Mouse (Mus musculus): ENCODE results near the gene Cd8b1.
"Not testable (repeated sequence)": the region's sequence is repeated elsewhere in the genome, so short reads cannot be mapped to it uniquely, and the experiment has no call there.

Gene Cd8b1

DNA sequence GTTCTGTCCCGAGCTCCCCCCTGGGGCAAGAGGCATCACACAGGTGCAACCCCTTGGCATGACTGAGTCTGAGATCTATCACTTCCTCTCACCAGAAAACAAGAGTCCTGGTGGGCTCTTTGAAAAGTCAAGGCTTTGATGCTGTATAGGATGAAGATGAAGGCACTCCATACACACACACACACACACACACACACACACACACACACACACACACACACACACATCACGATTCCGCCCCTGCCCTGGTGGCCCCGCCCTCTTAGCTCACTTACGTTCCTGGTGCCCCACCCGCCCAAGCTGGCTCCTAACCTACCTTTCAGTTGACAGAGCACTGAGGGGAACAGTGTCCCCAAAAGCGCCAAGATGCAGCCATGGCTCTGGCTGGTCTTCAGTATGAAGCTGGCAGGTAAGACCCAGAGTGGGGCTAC is at the start of gene Cd8b1:
Cd8b1 (plus strand) TSS at position 298 of the 431 bp plus-strand sequence.
- no peak for DNase-seq

DNA sequence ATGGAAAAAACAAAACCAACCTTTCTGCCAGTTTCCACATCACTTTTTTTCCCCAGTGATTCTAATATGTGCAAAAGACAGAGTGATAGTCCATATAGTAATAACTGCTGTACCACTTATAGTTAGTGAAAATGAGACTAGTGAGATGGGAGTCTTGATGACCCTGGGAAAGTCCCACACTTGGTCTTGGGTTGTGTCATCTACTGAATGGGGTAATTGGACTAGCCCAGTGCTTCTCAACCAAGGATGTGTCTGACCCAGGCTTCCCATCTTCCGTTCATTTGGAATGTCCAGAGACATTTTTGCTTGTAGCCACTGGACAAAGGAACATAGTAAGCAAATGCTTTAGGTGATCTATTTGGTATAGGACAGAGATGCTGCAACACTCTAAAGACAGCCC is 48.9 kb upstream of the Cd8b1 start:
- no peak for DNase-seq

DNA sequence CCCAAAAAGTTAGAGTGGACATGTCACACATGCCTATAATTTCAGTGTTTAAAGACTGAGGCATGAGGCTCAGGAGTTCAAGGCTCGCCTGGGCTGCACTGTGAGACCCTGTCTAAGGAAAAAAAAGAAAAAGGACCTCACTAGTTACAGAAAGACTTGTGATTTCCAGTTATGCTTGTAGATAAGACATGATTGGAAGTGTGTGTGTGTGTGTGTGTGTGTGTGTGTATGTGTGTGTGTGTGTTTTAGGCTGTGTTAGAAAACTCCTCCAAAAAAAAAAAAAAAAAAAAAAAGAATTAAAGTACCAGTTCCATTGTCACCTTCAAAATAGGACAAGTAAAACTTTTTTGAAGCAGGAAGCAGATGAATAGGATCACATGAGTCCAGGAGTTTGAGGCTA is 48.0 kb upstream of the Cd8b1 start:
- DNase-seq = no peak

DNA sequence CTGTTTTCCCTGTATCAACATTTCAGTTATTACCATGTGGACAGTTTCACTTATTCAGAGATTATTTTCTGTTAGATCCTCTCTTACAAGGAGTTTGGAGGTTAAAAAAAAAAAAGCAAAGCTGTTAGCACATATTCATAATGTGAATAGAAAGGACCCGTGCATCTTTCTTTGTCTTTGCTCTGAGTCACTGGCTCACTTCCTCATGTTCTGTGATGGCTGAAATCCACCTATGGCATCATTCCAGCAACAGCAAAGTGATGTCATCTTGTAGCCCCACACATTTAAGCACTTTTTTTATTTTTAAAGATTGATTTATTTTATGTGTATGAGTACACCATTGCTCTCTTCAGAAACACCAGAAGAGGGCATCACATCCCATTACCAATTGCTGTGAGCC is 43.2 kb upstream of the Cd8b1 start:
- DNase-seq = no peak

DNA sequence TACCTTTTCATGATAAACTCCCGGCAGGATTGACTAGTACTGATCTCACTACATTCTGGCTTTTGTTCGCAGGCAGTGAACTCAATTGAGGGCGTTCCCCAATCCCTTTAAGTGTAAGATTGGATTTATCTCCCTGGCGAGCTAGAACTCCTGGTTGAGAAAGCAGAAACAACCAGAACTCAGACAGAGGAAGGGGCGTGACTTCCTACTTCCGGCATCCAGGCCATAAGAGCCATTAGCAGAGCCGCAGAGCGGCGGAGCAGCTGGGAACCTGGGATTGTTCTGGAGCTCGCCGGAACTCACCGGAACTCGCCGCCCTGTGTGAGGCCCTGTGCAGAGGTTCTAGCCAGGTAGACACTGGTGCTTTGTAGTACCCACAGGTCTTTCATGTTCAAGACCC is 29.1 kb upstream of the Cd8b1 start:
- no peak for DNase-seq

DNA sequence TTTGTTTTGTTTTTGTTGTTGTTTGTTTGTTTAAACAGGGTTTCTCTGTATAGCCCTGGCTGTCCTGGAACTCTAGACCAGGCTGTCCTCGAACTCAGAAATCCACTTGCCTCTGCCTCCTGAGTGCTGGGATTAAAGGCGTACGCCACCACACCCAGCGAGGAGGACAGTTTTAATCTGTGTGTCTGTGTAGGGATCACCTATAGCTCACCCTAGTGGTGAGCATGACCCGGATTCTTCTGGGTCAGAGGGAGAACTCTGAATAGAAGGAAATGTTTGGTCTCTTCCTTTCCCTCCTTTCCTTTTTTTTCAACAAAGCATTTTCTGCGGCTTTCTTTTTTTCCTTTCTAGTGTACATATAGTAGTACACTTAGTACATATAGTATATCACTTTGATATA is 27.3 kb upstream of the Cd8b1 start:
- no peak for DNase-seq

DNA sequence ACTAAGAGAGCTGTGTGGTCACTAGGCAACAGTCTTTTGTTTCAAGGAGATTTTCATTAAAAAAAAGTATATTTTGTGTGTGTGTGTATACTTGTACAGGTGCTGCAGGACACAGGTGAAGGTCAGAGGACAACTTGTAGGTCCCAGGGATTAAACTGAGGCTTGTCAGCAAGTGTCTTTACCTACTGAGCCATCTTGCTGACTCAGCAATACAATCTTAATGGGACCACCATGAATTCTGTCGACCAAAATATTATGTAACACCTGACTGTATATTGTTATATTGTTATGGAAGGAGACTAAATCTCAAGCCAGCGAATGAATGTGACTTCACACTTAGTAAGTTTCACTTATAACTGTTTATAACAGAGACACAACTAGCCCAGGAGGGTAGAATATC is 24.5 kb upstream of the Cd8b1 start:
- DNase-seq = no peak

DNA sequence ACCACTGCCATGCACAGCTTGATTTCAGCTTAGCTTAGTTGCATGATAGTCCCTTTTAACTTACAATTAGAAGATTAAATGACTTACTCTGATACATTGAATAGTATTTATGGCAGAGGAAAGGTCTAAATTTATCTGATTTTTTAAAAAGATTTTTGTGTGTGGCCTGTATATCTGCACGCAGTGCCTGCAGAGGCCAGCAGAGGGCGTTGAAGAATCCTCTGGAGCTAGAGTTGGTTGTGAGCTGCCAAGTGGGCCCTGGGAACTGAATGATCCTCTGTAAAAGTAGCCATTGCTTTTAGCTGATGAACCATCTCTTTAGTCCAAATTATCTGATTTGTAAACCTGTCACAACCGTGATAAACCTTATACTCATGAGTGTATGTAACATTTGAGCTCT is 23.8 kb upstream of the Cd8b1 start:
- DNase-seq = no peak

DNA sequence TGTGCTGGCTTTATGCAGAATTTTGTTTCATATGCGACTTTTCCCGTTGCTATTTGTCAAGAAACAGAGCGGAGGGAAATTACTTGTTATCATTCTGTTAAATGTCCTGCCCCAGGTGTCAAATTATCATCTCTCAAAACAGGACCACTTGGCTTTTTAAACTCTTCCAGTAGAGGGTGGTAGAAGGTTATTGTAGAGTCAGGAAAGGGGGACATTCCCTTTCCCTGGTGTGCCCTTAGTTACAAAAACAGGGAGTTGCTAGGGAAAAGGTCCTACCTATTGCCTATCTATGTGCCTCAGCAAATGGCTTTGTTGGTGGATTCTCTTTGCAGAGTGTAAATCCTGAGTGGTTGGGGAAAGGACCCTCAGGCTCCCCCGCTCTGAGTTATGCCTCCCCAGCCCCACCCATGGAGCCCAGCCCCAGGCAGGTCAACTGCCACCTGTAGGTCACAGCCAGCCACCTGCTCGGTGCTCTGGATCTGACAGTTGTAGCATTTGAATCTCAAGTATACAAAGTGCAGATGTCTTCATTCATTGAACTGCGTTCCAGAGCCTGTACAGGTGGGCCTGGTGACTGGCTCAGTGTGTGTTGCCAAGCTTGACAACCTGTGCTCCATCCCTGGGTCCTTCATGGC is 20.4 kb upstream of the Cd8b1 start:
- no peak for DNase-seq

DNA sequence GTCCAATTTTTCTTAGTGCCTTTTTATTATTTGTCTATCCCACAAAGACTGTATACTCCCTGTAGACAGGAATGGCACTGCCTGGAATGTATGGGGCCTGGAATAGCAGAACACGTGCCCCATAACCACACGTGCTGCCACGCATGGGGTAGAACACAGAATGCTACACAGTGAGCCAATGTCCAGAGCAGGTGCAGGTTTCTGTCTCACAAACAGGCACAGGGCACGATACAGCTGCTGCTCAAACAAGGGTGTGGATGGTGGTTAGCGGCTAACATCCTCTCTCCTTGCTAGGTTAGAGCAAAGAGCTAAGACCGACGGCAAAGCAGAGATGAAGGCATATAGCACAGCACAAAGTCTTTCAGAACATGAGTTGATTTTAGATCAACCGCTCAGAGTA is 15.1 kb upstream of the Cd8b1 start:
- no peak for DNase-seq

DNA sequence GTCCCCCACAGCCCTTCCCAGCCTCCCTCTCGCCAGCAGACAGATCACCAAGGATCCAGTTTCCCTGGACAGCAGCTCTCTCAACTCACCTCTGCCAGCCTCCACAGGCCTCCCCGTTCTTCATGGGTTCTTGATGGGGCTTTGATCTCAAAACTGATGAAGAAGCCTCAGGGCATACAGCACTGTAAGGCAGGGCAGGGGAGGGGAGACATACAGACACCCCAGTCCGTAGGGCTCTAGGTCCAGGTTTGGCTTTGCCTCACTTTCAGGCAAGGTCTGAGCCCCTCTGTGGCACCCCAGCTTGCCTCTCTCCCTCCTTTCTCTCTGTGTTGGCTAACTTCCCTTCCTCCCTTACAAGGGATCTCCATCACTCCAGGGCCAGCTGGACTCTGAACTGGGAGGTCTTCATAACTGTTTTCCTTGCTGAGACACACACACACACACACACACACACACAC is 733 bp upstream of the Cd8b1 start, which contains the start of gene Smyd1:
Smyd1 (minus strand) TSS at position 408 of the 458 bp plus-strand sequence.
- no peak for DNase-seq

DNA sequence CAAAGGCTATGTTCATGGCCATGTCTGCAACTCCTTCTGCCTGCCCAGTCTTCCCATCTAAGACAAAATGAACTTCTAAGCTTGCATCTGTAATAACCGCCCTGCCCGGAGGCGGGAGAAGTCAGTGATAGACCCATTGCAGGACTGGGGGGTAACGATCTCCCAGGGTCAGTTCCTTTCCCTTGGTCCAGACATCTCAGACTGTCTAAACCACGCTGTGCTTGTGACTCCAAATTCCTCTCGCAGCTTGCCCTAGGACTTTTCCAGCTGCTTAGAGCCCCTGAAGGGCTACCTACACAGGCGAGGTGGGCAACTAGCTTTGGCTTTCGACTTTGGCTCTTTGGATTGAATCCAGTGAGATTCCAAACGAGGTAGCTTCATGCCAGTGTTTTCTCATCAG is 2.2 kb downstream of the Cd8b1 start:
- DNase-seq = no peak

DNA sequence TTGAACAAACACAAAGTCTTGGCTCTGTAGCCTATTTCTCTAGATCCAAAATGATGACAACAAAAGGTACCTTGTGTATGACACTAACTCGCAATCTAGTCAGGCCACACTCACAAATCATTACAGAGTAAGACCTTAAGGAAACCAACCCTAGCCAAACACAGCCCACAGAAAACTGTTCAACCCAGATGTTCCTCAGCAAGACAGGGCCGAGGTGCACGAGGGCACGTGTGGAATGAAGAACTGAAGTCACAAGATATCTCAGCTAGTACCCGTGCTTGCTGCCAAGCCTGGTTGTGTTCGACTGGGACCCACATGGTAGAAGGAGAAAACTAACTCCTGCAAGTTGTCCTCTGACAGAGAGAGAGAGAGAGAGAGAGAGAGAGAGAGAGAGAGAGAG is 7.3 kb downstream of the Cd8b1 start:
- DNase-seq = no peak

DNA sequence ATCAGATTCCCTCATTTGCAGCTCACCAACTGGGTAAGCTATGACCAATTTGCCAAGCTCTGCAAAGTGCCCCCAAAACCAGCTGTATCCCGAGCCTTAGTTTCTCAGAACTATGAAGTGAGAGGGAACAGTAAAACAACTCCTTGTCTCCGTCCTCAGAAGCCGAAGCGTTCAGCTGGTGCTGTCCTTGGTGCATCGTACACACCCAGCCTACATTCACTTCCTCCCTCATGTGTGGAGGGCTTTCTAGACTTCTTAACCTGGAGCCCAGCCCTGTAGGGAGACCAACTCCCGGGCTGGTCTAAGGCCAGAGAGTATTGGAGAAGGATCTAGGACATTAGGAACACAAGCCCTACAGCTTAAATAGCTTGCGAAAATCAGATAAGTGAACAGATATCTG is 7.9 kb downstream of the Cd8b1 start:
- DNase-seq = no peak

DNA sequence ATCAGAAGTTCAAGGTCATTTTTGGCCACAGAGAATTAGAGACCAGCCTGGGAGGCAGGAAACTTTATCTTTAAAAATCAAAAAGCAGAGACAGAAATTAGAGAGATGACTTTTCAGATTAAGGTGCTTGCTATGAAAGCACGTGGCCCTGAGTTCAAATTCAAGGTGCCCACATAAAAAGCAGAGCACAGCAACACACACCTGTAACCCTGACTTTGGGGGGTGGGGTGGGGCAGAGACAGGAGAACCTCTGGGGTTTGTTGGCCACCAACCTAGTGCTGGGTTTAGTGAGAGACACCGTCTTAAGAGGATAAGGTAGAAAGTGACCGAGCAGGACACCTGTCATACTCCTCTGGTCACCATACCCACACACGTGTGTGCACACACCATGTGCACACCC is 8.9 kb downstream of the Cd8b1 start:
- not testable (repeated sequence) for DNase-seq

DNA sequence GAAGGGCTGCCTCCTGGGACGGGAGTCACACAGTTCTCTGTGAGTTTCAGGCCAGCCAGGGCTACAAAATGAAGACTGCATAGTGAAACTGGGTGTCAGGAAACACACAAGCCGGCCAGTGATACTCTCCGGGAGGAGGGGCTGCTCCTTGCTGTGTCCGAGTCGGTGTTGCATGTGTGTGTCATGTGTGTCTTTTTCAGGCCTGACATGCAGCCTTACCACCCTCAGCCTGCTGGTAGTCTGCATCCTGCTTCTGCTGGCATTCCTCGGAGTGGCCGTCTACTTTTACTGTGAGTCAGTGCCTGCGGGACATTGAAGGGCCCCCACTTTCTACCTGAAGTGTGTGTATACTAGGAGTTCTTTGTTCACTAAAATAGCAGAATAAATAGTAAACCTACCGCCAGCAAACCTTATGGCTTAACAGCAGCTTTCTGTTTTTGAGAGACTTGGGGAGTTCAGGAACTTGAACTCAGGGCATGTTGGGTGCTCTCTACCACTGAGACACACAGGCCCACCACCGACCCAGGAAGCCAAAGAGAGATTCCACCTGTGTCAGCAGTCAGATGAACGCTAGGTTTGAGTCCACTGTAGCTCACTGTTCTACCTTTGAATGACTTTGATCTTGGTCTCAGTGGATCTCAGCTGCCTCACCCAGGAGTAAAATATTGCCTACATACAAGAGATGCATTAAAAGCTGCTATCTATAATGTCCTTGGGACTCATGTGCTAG is 9.8 kb downstream of the Cd8b1 start:
- no peak for DNase-seq

DNA sequence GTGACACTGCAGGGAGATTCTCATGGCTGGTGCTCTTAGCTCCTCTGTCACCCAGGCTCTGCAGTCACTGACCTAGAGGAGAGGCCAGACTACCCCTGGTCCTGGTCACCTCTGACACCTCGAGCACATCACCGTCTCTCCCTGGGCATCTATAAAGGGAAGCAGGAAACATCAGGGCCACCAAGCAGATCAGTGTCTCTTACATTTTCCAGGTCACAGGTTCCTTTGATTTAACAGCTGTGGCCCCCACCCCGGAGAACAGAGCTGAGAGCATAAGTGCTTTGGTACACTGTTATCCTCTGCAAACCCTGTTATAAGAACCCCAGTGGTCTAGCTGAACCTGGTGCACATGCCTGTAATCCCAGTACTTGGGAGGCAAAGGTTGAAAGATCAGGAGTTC is 10.4 kb downstream of the Cd8b1 start:
- no peak for DNase-seq

DNA sequence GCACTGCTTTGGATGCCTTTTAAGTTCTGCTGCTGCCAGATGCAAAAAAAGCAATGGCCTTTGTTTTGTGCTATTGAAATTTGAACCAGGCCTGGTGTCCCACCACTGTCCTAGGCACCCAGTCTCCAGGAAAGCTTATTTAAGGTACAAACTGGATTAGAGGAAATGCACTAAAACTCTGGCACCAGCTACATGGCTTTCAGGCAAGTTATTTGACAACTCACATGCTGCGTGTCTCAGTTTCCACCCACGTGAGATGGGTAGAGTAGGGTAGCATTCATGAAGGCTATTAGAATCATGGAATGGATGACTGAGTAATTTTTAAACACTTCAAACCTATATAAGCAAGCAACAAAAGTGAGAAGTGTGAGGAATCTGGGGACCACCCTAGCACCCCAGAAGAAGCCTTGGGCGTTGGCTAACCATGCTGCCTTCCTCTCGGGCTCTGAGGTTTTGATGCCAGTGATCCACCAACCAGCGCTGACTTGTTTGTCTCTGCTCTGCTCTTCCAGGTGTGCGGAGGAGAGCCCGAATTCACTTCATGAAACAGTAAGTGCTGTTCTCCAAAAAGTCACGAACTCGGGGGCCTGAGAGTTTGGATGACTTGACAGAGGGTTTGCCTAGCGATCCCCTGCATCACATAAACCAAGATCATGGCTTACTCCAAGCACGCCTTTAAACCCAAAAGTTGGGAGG is 11.1 kb downstream of the Cd8b1 start:
- DNase-seq = no peak

DNA sequence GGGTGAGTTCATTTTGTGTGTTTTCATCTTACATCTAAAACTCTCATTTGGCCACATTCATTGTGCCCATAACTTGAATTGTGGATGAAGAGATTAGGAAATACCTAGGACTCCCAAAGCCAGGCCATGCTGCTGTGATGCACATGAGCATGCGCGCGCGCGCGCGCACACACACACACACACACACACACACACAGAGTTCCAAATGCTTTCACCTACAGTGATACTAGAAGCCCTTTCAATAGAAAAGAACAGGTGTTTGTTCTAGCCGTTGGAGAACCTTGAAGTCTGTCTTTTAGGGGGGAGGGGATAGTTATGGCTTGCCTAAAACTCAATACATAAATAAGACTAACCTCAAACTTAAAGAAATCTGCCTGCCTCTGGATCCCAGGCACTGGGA is 15.1 kb downstream of the Cd8b1 start:
- DNase-seq = no peak

DNA sequence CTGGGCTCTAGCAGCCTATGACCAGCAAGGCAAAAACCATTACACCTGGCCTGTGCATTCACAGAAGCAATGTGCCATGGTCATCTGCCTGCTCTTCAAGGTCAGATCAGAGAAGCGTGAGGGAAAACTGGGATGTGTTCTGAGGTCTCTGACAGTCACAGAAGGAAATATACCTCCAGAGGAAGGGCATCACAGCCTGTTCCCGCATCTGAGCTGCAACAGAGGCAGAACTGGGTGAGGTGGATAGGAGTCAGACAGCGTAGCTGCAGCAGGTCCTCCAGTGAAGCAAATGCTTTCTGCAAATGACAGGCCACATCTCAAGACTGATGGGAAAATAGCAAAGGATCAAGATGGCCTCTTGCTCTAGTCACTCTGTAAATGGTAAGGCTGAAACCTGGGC is 16.4 kb downstream of the Cd8b1 start:
- no peak for DNase-seq

DNA sequence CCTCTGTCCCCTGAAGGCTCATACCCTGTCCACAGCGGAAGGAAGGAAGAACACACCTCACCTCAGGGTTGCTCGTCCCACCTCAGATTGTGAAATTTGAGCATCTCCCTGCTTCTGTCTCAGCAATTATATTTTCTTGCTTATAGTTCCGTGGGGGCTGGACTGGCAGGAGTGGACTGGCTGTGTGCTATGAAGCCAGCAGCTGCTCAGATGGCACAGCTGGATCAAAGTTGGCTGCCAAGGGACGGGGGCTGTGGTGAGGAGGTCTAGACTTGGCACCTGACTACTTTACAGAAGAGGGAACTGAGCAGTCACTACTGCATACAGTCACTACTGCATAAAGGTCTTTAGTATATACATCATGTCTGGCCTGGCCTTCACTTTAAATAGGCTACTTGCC is 16.8 kb downstream of the Cd8b1 start:
- DNase-seq = no peak

DNA sequence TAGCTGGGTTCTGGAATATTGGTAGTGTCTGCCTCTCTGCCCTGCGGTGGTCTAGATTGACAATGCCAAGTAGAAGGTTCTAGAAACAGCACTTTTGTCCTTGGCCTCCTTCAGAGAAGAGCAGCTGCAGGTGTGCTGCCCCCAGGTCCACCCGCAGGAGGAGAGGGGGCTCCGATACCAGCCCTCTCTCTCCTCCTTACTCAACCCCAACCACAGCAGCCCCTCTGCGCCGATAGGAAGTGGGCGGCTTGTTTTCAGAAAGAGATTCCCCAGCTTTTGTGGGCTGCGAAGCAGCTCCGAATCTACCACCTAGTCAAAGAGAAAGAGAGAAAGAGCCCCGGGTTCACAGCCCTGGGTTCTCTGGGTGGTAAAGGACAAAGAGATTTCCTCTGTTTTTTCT is 18.6 kb downstream of the Cd8b1 start:
- DNase-seq = no peak

DNA sequence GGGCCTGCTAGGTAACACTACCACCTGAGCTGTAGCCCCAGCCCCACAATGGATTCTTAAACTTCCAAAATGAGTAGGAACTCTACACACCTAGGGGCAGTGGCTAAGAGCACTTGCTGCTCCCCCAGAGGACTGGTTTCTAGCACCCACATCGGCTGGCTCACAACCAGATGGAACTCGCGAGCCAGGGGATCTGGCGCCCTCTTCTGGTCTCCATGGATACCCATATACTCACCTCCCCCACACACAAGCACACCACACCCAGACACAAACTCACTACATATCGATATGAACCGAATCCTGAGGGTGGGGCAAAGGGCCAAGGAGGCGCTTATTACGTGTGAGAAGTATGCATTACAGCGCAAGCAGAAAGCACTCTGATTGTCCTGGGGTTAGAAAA is 25.4 kb downstream of the Cd8b1 start:
- no peak for DNase-seq

DNA sequence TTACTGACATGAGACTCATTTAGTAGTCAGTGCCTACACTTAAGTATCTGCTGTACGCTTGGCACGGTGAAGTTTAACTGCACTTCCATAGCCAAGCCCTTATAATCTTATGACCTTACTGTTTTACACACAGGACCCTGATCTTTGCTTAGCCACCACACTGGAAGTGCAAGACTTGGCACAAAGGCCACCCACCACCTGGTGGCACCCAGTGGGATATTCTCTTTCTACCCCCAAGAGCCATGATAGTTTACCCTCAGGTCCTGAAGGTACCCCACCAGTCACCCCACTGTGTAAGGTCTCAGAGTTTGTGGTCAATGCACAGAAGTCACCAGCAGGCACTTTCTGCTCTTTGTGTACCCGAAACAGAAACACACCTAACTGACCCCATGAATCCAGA is 28.6 kb downstream of the Cd8b1 start:
- DNase-seq = no peak
